Mouse (Mus musculus): Measurements from ENCODE around the gene Fer. TPM values are rescaled to one million over a fixed set of nuclear protein-coding genes. Genes with fewer than 3 reads are reported as not detected.

The Fer gene
- polyA plus RNA-seq, 1 experiment = 1.3 TPM

DNA sequence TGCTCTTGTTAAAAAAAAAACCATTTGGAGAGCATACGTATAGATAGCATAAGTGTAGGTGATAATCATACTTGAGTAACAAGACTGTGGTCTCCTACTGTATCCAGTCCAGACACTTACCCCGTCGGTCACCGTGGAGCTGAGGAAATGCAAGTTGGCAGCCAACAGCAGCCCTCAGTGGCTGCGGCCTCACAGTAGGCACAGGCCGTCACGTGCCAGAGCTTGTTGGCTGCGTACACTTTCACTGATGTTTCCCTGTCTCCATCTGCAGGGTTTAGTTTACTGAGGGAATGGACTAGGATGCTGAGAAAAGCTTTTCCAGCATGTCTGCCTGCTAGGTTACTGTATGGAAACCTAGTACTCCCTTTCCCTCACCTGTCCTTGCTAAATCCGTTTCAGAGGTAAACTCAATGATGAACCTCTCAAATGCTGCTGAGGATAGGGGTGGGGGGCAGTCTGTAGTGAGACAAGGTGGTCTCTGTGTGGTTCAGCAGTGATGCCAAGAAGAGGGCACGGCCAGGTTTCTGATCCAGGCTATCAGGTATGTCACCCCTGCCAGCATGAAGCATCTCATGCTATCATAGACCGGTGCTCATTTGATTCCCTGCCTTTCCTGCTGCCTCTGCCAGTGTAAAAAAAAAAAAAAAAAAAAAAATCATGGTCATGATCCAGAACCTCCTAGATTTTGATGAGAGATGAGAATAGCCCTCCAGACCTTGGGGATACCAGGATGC lies 224.2 kb downstream of the Fer start:
- TF ChIP-seq GATA1 (IDR thresholded peaks at IDR 0.05; ENCODE audit: low read length) = no peak

DNA sequence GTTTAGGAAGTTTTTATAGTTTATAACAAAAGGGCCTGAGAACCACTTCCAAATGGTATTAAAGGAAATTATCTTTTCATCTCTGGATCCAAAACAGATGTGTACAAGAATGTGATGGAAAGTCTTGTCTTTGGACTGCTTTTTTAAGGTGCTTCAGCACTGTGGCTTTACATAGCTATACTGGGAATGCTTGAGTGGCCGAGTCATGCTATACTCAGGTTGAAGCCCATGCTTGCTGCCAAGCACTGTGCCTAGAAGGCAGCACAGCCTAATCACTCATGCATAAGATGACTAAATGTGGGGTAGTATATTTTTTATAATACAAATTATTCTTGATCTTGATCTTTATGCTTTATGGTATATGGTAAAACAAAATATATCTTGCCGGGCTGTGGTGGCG lies 225.0 kb downstream of the Fer start:
- TF ChIP-seq GATA1 (IDR thresholded peaks at IDR 0.05; ENCODE audit: low read length) = no peak

DNA sequence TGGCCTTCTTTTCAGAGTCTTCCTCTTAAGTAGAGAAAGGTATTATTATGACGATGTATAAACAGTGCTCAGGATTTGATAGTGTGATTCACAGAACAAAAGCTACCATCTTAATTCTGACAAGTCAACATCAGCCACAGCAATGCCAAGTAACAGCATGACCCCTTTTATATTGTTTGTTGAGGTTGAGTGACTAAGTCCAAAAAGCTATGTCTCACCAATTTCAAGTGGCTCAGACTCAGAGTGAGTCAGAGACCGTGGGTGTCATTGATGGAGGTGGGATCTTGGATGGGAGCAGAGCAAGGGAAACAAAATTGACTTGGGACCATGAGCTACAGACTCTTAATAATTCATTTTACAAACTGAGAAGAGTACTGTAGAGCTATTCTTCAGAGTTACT lies 230.9 kb downstream of the Fer start:
- TF ChIP-seq GATA1 (IDR thresholded peaks at IDR 0.05; ENCODE audit: low read length) = no peak

DNA sequence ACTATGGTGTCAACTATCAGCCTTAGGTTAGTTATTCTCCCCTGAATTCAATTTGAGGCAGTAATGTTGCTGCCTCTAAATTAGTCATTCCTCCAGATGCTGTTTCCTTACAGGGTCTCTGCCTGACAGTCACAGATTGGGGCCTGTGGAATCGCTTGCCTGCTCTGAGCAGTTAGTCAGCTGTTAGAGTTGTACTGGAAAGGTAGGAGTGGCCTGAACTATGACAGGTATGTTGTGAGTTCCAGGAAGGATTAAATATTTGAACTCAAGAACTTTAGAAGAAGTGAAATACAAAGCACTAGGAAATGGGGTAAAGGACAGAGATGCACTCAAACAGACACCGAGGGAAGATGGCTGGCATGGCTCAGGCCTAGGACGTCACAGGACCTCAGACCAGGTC lies 233.9 kb downstream of the Fer start:
- TF ChIP-seq GATA1 (IDR thresholded peaks at IDR 0.05; ENCODE audit: low read length) = no peak

DNA sequence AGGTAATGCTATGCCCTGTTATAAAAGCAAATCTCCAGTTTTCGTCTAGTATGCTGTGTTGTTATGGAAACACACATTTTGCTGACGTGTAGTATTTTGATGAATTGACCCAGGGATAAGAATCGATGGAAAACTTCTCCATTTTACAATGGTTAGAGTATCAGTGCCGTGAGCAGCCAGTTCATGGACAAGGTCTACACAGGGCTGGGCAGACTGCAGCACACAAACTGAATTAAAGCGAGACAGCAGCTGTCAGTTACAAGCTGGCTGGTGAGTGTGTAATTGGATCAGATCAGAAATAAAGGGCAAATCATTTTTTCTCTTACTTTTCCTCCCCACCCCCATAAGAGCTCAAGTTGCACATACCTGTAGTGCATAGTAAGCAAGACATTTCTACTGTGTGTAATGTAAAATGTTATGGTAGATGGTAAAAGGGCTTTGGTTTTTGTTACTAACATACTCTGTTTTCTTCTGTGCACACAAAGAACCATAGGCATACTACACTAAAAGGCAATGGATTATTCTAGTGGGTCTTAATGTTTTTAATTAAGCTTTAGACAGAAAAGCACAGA lies 235.0 kb downstream of the Fer start:
- TF ChIP-seq GATA1 (IDR thresholded peaks at IDR 0.05; ENCODE audit: low read length) = no peak

DNA sequence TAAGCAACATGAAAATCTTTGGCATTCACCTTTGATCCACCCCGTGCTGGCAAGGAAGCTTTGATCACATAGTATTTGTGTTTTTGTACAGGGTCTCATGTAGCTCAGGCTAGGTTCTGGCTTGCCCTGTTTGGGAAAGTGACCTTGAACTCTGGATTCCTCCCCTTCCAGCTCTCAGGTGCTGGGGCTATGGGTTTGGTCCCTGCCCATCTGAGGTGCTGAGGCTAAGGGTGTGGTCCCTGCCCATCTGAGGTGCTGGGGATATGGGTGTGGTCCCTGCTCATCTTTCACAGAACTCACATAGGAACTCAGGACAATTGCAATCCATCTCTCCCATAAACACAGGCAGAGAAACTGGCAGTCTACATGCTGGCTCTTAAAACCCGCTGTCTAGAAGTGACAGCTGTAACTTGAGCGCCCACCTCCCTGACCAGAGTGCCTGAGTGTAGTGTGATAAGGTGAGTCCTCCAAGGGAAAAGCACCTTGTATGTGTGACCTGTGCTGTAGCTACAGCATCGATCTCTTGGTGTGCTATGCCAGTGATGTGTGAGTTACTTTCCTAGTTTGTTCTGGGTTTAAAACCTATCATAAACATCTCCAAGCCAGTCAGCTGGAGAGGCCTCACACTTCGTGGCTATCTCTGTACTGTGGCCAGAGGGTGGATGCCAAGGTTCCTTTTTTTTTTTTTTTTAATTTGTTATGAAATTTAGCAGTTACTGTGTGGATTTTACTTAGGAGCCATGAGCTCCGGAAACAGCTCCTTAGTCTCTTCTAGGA lies 236.7 kb downstream of the Fer start:
- TF ChIP-seq GATA1 (IDR thresholded peaks at IDR 0.05; ENCODE audit: low read length) = no peak

DNA sequence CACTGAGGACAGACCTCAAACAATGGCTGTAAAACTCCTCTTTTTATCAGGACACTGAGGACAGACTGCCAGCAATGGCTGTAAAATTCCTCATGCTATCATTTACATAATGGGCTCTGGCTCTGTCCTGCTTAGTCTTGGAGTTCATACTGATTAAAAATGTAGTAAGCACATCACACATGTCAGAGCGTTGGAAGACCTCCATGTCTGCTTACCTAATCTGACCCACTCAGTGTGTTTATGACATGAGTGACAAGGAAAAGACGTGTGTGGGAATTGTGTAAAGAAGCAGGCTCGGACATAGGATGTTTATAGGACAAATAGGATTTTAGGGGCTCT lies 237.3 kb downstream of the Fer start:
- no peak for TF ChIP-seq GATA1 (IDR thresholded peaks at IDR 0.05; ENCODE audit: low read length)

DNA sequence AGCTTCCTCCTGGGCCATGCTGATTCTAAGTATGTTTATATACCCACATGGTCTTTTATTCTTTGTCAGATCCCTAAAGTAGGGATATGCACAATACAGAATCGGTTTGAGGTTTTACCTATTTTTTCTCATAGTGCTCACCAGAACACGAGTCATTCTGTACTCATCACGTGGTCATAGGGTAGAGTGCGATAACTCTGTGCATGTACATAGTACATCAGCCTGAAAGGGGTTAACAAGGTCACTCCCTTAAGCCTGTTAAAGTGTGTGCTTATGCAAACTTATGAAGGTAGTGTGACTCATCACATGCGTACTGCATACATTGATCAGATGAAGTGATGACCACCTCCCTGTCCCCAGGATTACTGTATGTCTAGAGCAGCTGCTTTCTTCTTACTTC lies 245.9 kb downstream of the Fer start:
- TF ChIP-seq GATA1 (IDR thresholded peaks at IDR 0.05; ENCODE audit: low read length) = no peak

DNA sequence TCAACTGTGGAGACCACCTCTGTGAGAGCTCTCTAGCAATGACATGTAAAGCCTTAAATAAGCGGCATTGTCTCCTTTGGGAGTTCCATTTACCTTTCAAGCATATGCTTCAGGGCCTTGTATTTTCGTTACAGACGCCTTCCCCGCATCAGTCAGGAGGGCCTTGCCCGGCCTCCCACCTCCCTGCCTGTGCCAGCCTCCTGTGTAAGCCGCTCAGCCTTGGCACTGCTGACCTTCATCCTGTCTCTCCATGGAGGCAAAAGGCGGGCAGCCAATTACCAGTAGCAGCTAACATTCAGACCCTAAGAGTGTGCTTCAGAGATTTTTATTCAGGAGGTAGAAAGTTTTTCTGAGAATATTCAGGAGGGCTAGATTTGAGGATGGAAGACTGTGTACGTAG lies 247.0 kb downstream of the Fer start:
- no peak for TF ChIP-seq GATA1 (IDR thresholded peaks at IDR 0.05; ENCODE audit: low read length)

DNA sequence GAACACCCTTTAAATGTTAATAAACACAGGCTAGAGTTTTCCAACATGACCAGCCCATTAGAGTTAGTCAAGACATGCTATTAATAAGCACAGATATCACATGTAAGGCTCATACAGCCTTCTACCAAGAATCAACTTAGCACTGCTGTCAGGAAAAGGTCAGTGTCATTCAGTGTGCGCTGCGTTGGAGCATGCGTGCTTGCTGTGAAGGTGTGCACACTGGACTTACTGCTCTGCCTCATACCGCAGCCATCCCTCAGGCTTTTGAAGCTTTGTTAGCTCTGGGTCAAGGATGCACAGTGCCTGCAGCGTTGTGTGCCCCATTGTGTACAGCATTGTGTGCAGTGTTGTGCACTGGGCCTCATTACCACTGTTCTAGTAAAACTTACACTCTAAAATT lies 250.8 kb downstream of the Fer start:
- TF ChIP-seq GATA1 (IDR thresholded peaks at IDR 0.05; ENCODE audit: low read length) = no peak

DNA sequence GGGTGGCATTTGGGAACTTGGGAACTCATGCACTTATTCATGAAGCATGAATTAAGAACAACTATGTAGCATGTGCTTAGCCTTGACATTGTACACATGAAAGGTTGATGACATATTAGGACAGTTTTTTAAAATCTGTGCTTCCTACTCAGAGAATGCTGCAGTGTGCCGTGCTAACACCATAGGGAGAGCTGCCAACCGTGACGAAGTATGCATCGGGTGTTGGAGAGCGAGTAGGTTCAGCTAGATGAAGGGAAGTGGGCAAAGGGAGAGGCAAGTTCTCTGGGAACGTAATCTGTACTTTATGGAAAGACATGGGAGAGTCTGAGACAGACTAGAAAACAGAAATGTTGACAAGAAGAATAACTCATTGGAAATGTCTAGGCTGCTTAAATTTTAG lies 253.9 kb downstream of the Fer start:
- TF ChIP-seq GATA1 (IDR thresholded peaks at IDR 0.05; ENCODE audit: low read length) = no peak

DNA sequence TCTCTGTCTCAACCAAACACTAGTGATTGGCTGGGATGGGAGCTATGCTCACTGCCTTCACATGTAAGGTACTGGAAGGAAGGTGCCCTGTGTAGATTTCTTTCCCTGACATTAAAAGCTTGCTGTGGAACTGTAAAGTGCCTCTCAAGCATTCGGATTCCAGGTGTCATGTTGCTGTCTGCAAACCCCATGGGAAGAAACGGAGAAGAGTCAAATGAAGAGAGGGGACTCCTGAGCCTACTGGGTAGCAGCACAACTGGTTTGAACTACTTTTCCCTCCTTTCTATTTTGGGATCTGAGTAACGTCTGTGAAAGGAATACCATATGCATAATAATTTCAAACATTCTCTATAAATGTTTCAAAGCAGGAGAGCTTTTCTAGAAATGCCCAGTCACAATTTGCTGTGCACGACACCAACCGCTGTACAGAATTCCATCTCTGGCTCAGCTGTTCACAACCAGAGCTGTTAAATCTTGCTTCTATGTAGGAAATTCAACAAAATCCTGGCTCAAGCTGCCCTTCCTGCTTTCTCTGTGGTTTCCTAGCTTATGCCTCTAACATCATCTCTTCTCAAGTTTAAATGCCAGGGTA lies 256.9 kb downstream of the Fer start:
- no peak for TF ChIP-seq GATA1 (IDR thresholded peaks at IDR 0.05; ENCODE audit: low read length)

DNA sequence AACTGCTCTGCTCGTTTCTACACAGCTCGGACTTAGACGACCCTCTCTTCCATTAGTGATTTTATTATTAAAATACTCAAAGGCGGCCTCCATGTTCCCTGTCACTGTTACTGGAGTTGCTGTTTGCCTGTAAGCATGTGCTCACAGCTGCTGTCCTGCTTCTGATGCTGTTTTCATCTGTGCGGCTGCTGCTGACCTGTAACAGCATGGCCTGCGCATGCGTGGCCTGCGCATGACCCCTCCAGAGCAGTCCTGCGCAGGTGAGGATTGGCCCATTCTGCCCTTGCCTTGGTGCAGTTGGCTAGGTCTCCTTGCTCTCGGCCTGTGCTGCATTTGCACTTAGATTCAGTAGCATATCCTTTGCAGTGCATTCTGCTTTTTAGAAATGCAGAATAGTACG lies 259.7 kb downstream of the Fer start:
- TF ChIP-seq GATA1 (IDR thresholded peaks at IDR 0.05; ENCODE audit: low read length) = no peak

DNA sequence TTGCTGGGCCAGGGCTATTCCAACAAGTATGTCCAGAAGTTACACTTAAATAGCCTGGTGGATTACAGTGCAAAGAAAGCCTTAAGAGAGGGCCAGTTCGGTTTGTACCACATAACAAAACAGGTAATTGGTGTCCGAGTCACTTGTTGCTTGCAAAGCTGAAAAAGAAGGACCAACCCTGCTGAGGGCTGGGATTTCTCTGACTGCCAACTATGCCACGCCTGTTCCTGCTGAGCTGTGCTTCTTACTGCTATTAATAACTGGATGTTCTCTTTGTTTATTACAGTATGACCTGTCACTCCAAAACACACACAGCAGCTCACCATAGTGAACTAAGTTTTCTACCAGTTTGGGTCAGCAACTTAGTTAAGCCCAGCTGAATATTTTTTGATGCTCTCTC lies 260.9 kb downstream of the Fer start:
- TF ChIP-seq GATA1 (IDR thresholded peaks at IDR 0.05; ENCODE audit: low read length) = no peak

DNA sequence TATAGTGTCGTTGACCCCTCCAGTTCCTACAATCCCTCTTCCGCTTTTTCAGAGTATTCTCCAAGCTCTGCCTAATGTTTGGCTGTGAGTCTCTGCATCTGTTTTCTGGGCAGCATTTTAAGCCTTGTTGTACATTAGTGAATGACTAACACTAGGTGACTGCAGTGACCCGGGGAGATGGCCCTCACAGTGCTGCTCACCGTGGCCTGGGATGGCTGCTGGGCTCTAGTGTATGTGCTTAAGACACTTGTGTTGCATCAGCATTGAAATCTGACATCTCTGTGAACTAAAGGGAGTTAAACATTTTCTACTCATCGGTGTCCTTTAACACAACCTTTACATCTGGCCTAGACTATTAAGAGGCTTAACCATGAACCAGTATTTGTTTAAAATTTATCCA lies 264.0 kb downstream of the Fer start:
- TF ChIP-seq GATA1 (IDR thresholded peaks at IDR 0.05; ENCODE audit: low read length) = no peak

DNA sequence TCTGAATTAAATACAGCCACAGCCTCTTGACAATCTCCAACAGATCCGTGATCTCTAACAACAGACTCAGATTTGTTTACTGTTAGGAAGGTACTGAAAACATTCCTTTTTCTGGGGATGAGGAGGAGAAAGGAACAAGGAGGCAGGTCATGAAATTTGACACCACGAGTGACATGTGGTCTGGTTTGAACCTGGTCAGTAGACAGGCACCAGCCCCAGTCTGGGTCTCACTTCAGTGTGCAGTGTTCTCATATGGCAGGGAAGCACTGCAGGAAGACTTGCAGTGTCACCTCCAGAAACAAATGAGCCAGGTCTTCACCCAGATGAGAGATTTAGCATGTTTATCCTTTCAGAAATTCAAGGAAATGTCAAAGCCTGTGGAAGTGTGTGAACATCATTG lies 266.9 kb downstream of the Fer start:
- no peak for TF ChIP-seq GATA1 (IDR thresholded peaks at IDR 0.05; ENCODE audit: low read length)

DNA sequence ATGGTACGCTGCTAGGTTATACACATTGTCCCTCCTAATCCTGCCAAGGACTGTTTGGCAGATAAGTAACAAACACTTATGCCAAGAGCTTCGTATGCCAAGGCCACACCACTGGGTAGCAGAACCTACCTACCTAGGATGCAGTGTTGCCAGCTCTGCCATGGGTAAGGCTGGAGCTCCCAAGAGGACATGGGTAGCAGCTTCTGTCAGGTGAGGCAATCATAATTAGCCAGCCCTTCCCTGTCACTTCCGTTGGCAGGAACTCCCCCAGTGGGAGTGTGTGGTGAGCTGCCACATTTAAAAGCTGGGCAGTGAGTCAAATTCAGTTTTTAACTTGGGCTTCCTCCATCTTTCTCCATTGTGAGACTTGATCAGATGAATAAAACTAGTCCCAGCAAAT lies 267.5 kb downstream of the Fer start:
- TF ChIP-seq GATA1 (IDR thresholded peaks at IDR 0.05; ENCODE audit: low read length) = no peak

Data from G1E-ER4 (cell line).